Mouse (Mus musculus) frontal cortex, postnatal 25 days (tissue): ENCODE measurements around the gene Cops7b.
"Not testable (repeated sequence)": the region's sequence is repeated elsewhere in the genome, so short reads cannot be mapped to it uniquely, and the experiment has no call there.

Experiments
- DNase-seq, 2 experiments: peaks; one replicate each; pipeline ENCODE4 v3.0.0; 2022; ENCODE audit warnings: low spot score in 2 of 2

The Cops7b gene

GRCm38 (mm10) chr1:86582451-86583096 lies at the start of gene Cops7b, which contains the start of gene Pde6d:
Cops7b (plus strand) TSS chr1:86582904.
Pde6d (minus strand) TSS chr1:86582629.
- peak; percentile 95 to 97 for DNase-seq

- DNase-seq, result peak in 1 of 2 experiments; percentile 35
These were observed 49.1 kb upstream of the Cops7b start for GRCm38 (mm10) chr1:86533411-86534130.

- no peak for DNase-seq
These were observed 44.3 kb upstream of the Cops7b start for GRCm38 (mm10) chr1:86538383-86538782.

GRCm38 (mm10) chr1:86539583-86539982 lies 43.1 kb upstream of the Cops7b start:
- not testable (repeated sequence) for DNase-seq

- DNase-seq, result no peak
These were observed 40.1 kb upstream of the Cops7b start for GRCm38 (mm10) chr1:86542584-86542983.

- DNase-seq, result no peak
These were observed 35.9 kb upstream of the Cops7b start for GRCm38 (mm10) chr1:86546797-86547196.

- DNase-seq, result no peak
These were observed 31.4 kb upstream of the Cops7b start for GRCm38 (mm10) chr1:86551299-86551698.

GRCm38 (mm10) chr1:86551877-86552276 lies 30.8 kb upstream of the Cops7b start:
- no peak for DNase-seq

GRCm38 (mm10) chr1:86555665-86556064 lies 27.0 kb upstream of the Cops7b start:
- DNase-seq, result no peak

GRCm38 (mm10) chr1:86557872-86558271 lies 24.8 kb upstream of the Cops7b start:
- no peak for DNase-seq

- no peak for DNase-seq
These were observed 23.5 kb upstream of the Cops7b start for GRCm38 (mm10) chr1:86559232-86559631.

GRCm38 (mm10) chr1:86562663-86563062 lies 20.0 kb upstream of the Cops7b start:
- no peak for DNase-seq

- no peak for DNase-seq
These were observed 14.3 kb upstream of the Cops7b start for GRCm38 (mm10) chr1:86568409-86568808.

GRCm38 (mm10) chr1:86569292-86569860 lies 13.3 kb upstream of the Cops7b start:
- no peak for DNase-seq

- no peak for DNase-seq
These were observed 11.3 kb upstream of the Cops7b start for GRCm38 (mm10) chr1:86571381-86571780.

- no peak for DNase-seq
These were observed 10.8 kb upstream of the Cops7b start for GRCm38 (mm10) chr1:86571941-86572340.

GRCm38 (mm10) chr1:86580426-86580825 lies 2.3 kb upstream of the Cops7b start:
- no peak for DNase-seq

GRCm38 (mm10) chr1:86581692-86582450 lies 833 bp upstream of the Cops7b start:
- no peak for DNase-seq

GRCm38 (mm10) chr1:86583709-86584108 lies 1.0 kb downstream of the Cops7b start:
- DNase-seq, result no peak

- DNase-seq, result peak; percentile 67 to 68
These were observed 4.3 kb downstream of the Cops7b start for GRCm38 (mm10) chr1:86586992-86587391.

- DNase-seq, result no peak
These were observed 11.8 kb downstream of the Cops7b start for GRCm38 (mm10) chr1:86594539-86594938.

GRCm38 (mm10) chr1:86595315-86595714 lies 12.6 kb downstream of the Cops7b start:
- no peak for DNase-seq
